Mouse (Mus musculus) monocyte, adult 59 days (primary cell): Measurements from ENCODE around the gene Col4a3bp. TPM values are rescaled to one million over a fixed set of nuclear protein-coding genes. Genes with fewer than 3 reads are reported as not detected.

Source experiments
- total RNA-seq, 2 experiments: library from RNA; stranded (reverse); gene quantifications; one replicate each; pipeline ENCODE4 v1.2.4; 2023

The Col4a3bp gene
- total RNA-seq, result 10 to 100 TPM; 70.7 to 73.3 TPM

GRCm38 (mm10) chr13:96542081-96542889, at the start of gene Col4a3bp, which contains the start of gene Polk:
Gene Col4a3bp (plus strand): TSS chr13:96542618.
Gene Polk (minus strand): TSS chr13:96542579.

GRCm38 (mm10) chr13:96670406-96671077, 128.1 kb downstream of the Col4a3bp start, which contains the start of gene Hmgcr:
Gene Hmgcr (minus strand): TSS chr13:96670936.

Other genes starting within 250 kb of the Col4a3bp start
- gene Poc5, start 154.3 kb upstream of the Col4a3bp start, total RNA-seq, result 10 to 100 TPM; 15.4 to 16.9 TPM
- not detected for gene Ankdd1b, start 71.4 kb upstream of the Col4a3bp start, total RNA-seq
- gene Gm17622, start 51.9 kb upstream of the Col4a3bp start, total RNA-seq, result not detected
- 1 to 10 TPM; 8.0 to 9.8 TPM for gene Polk, start within 50 bp of the Col4a3bp start, total RNA-seq
- gene Hmgcr, start 128.3 kb downstream of the Col4a3bp start, total RNA-seq, result 10 to 100 TPM; 77.0 to 97.3 TPM
- gene Ankrd31, start 205.7 kb downstream of the Col4a3bp start, total RNA-seq, result under 1 TPM in 1 of 2 experiments, not detected in 1; 0.08 TPM